Mouse (Mus musculus): ENCODE results near the gene Gng3. TPM values are rescaled to one million over a fixed set of nuclear protein-coding genes. Genes with fewer than 3 reads are reported as not detected.
A peak's percentile ranks its signal among the peaks of the same experiment; 100 is the strongest.

Gene Gng3
- polyA plus RNA-seq, 1 experiment from 2014 or later: 1.6 TPM

- Histone ChIP-seq H3K9ac (ENCODE audit: low read depth, low read length) (no peak within 1 kb of the TSS), H3K4me2 (ENCODE audit: low read length) (no peak within 1 kb of the TSS), H3K4me1 (replicated peaks; ENCODE audit: insufficient read depth, low read length) (no peaks in the 10 kb centered on the region), H3K27me3 (ENCODE audit: insufficient read depth, low read length) (no peaks in the 10 kb centered on the region), H3K9me3 (replicated peaks; ENCODE audit: low read length) (no peaks in the 10 kb centered on the region), H3K4me3 (replicated peaks; ENCODE audit: low read depth, low read length) (no peak within 1 kb of the TSS), H3K27ac (no peak within 1 kb of the TSS), H3K36me3 (ENCODE audit: insufficient read depth, low read length) (peaks cover 88% of the 10 kb centered on the region)
- DNase-seq (ENCODE audit: low spot score): no peak
- TF ChIP-seq CTCF (IDR thresholded peaks at IDR 0.05; ENCODE audit: low read depth): no peak
- no peak for ATAC-seq (replicated peaks; ENCODE audit: low FRiP score, low read depth)
- 90% methylated on average over 8 of the region's 8 CpGs for WGBS
Observed at GRCm38 (mm10) chr19:8829660-8830059, 9.3 kb downstream of the Gng3 start, which contains the start of gene AC129217.1. TSS of gene AC129217.1 (plus strand) at chr19:8829773.

- peak overlapping the region; percentile 73 for H3K4me2 ChIP-seq (ENCODE audit: low read length)
- DNase-seq (ENCODE audit: low spot score) (no peak), ATAC-seq (replicated peaks; ENCODE audit: low FRiP score, low read depth) (no peak)
- H3K4me1 ChIP-seq (replicated peaks; ENCODE audit: insufficient read depth, low read length): no peaks in the 10 kb centered on the region; the same call in none of the 2 replicates
- no peak overlapping the region for H3K27ac ChIP-seq
- 61% methylated on average over 8 of the region's 8 CpGs for WGBS
- H3K27me3 ChIP-seq (ENCODE audit: insufficient read depth, low read length): no peaks in the 10 kb centered on the region
- no peak for TF ChIP-seq CTCF (IDR thresholded peaks at IDR 0.05; ENCODE audit: low read depth)
- peak overlapping the region; percentile 8; the same call in 1 of the 2 replicates for H3K4me3 ChIP-seq (replicated peaks; ENCODE audit: low read depth, low read length)
- H3K9ac ChIP-seq (ENCODE audit: low read depth, low read length): no peak overlapping the region
- H3K36me3 ChIP-seq (ENCODE audit: insufficient read depth, low read length): peaks cover 45% of the 10 kb centered on the region
- no peaks in the 10 kb centered on the region for H3K9me3 ChIP-seq (replicated peaks; ENCODE audit: low read length)
Observed at GRCm38 (mm10) chr19:8822696-8823095, 16.3 kb downstream of the Gng3 start.

- no peak for ATAC-seq (replicated peaks; ENCODE audit: low FRiP score, low read depth)
- H3K4me2 ChIP-seq (ENCODE audit: low read length): peak overlapping the region; percentile 73
- TF ChIP-seq CTCF (IDR thresholded peaks at IDR 0.05; ENCODE audit: low read depth): no peak
- WGBS: under 1% methylated on average over 7 of the region's 7 CpGs
- no peaks in the 10 kb centered on the region for H3K9me3 ChIP-seq (replicated peaks; ENCODE audit: low read length)
- peaks cover 35% of the 10 kb centered on the region for H3K36me3 ChIP-seq (ENCODE audit: insufficient read depth, low read length)
- H3K27me3 ChIP-seq (ENCODE audit: insufficient read depth, low read length): no peaks in the 10 kb centered on the region
- DNase-seq (ENCODE audit: low spot score): peak; percentile 67
- H3K27ac ChIP-seq: peak overlapping the region; percentile 99
- H3K4me3 ChIP-seq (replicated peaks; ENCODE audit: low read depth, low read length): peak overlapping the region; percentile 98
- no peaks in the 10 kb centered on the region; the same call in none of the 2 replicates for H3K4me1 ChIP-seq (replicated peaks; ENCODE audit: insufficient read depth, low read length)
- H3K9ac ChIP-seq (ENCODE audit: low read depth, low read length): peak overlapping the region; percentile 98
Observed at GRCm38 (mm10) chr19:8821146-8821545, 17.8 kb downstream of the Gng3 start.

- Histone ChIP-seq H3K4me1 (replicated peaks; ENCODE audit: insufficient read depth, low read length) (no peaks in the 10 kb centered on the region; the same call in none of the 2 replicates), H3K27ac (peak overlapping the region; percentile 99), H3K9ac (ENCODE audit: low read depth, low read length) (peak overlapping the region; percentile 98), H3K4me2 (ENCODE audit: low read length) (peak overlapping the region; percentile 73), H3K27me3 (ENCODE audit: insufficient read depth, low read length) (no peaks in the 10 kb centered on the region), H3K4me3 (replicated peaks; ENCODE audit: low read depth, low read length) (peak overlapping the region; percentile 98), H3K9me3 (replicated peaks; ENCODE audit: low read length) (no peaks in the 10 kb centered on the region), H3K36me3 (ENCODE audit: insufficient read depth, low read length) (peaks cover 28% of the 10 kb centered on the region)
- ATAC-seq (replicated peaks; ENCODE audit: low FRiP score, low read depth) (no peak), DNase-seq (ENCODE audit: low spot score) (peak; percentile 31)
- TF ChIP-seq CTCF (IDR thresholded peaks at IDR 0.05; ENCODE audit: low read depth): no peak
- under 1% methylated on average over 48 of the region's 48 CpGs for WGBS
Observed at GRCm38 (mm10) chr19:8820424-8820956, 18.5 kb downstream of the Gng3 start.

GRCm38 (mm10) chr19:8819596-8820423, 19.2 kb downstream of the Gng3 start, which contains the start of gene Hnrnpul2:
TSS of gene Hnrnpul2 (plus strand) at chr19:8820010.
- DNase-seq (ENCODE audit: low spot score) (peak; percentile 99), ATAC-seq (replicated peaks; ENCODE audit: low FRiP score, low read depth) (peak; percentile 95)
- H3K4me1 ChIP-seq (replicated peaks; ENCODE audit: insufficient read depth, low read length): no peaks in the 10 kb centered on the region; the same call in none of the 2 replicates
- peak within 1 kb of the TSS; percentile 98 for H3K9ac ChIP-seq (ENCODE audit: low read depth, low read length)
- H3K4me3 ChIP-seq (replicated peaks; ENCODE audit: low read depth, low read length): peak within 1 kb of the TSS; percentile 98
- H3K4me2 ChIP-seq (ENCODE audit: low read length): peak within 1 kb of the TSS; percentile 85
- H3K27ac ChIP-seq: peak within 1 kb of the TSS; percentile 99
- under 1% methylated on average over 82 of the region's 83 CpGs for WGBS
- no peaks in the 10 kb centered on the region for H3K9me3 ChIP-seq (replicated peaks; ENCODE audit: low read length)
- no peak for TF ChIP-seq CTCF (IDR thresholded peaks at IDR 0.05; ENCODE audit: low read depth)
- H3K27me3 ChIP-seq (ENCODE audit: insufficient read depth, low read length): no peaks in the 10 kb centered on the region
- H3K36me3 ChIP-seq (ENCODE audit: insufficient read depth, low read length): peaks cover 25% of the 10 kb centered on the region

GRCm38 (mm10) chr19:8818801-8819595, 20.0 kb downstream of the Gng3 start, which contains the start of gene Ttc9c:
TSS of gene Ttc9c (minus strand) at chr19:8819333.
- Histone ChIP-seq H3K27ac (peak within 1 kb of the TSS; percentile 99), H3K4me1 (replicated peaks; ENCODE audit: insufficient read depth, low read length) (no peaks in the 10 kb centered on the region; the same call in none of the 2 replicates), H3K4me2 (ENCODE audit: low read length) (peak within 1 kb of the TSS; percentile 85), H3K9ac (ENCODE audit: low read depth, low read length) (peak within 1 kb of the TSS; percentile 98), H3K4me3 (replicated peaks; ENCODE audit: low read depth, low read length) (peak within 1 kb of the TSS; percentile 98), H3K36me3 (ENCODE audit: insufficient read depth, low read length) (peaks cover 23% of the 10 kb centered on the region), H3K27me3 (ENCODE audit: insufficient read depth, low read length) (no peaks in the 10 kb centered on the region), H3K9me3 (replicated peaks; ENCODE audit: low read length) (no peaks in the 10 kb centered on the region)
- TF ChIP-seq CTCF (IDR thresholded peaks at IDR 0.05; ENCODE audit: low read depth): no peak
- peak; percentile 90 for ATAC-seq (replicated peaks; ENCODE audit: low FRiP score, low read depth)
- peak; percentile 100 for DNase-seq (ENCODE audit: low spot score)
- under 1% methylated on average over 33 of the region's 33 CpGs for WGBS

Measured in kidney, postnatal 0 days (tissue).